In the genomic region with DNA sequence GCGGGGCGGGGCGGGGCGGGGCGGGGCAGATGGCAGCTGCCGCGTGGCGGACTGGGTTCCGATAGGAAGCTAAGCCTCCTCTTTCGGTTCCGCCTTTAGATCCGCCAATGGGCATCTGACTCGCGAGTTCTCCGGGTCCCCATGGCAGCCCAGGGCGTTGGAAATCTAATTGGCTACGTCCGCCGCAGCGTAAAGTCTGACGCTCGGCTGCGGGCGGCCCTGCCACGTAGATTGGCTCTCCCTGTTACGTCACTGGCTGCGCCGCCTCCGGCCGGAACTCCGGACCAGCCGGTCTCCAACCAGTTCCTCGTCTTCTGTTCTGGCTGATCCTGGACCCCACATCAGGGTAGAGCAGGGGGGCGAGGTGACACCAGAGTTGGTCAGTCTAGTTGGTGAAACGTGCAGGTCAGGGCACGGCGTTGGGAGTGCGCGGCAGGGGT, we compare ENCODE assay signal across 7 mouse cellular contexts. TPM values are rescaled to one million over a fixed set of nuclear protein-coding genes. Genes with fewer than 3 reads are reported as not detected.
DNase-seq lines count a peak whose midpoint lies in the region; ATAC-seq lines count a peak whose summit lies in the region.

A gene (plus strand): TSS at position 227 of the 440 bp plus-strand sequence.

- H3K4me3 ChIP-seq in embryonic facial prominence, embryonic 11.5 days (ENCODE audit: low read depth, low read length), result peak within 1 kb of the TSS; percentile 72
- H3K4me3 ChIP-seq in limb, embryonic 10.5 days, result peak within 1 kb of the TSS; percentile 64
- H3K4me3 ChIP-seq in midbrain, embryonic 13.5 days (replicated peaks), result peak within 1 kb of the TSS; percentile 72

- no peaks in the 10 kb centered on the region for H3K4me1 ChIP-seq in embryonic facial prominence, embryonic 11.5 days (ENCODE audit: control insufficient read depth, insufficient read depth, low read length)
- H3K4me1 ChIP-seq in limb, embryonic 10.5 days, result peaks cover 37% of the 10 kb centered on the region
- peaks cover 35% of the 10 kb centered on the region for H3K4me1 ChIP-seq in midbrain, embryonic 13.5 days (replicated peaks)

- no peak within 1 kb of the TSS; the same call in 1 of the 2 replicates for H3K27ac ChIP-seq in embryonic facial prominence, embryonic 11.5 days (replicated peaks; ENCODE audit: low read depth, low read length)
- peak within 1 kb of the TSS; percentile 81 for H3K27ac ChIP-seq in limb, embryonic 10.5 days
- H3K27ac ChIP-seq in midbrain, embryonic 13.5 days, result peak within 1 kb of the TSS; percentile 74

- peaks cover 9% of the 10 kb centered on the region for H3K36me3 ChIP-seq in embryonic facial prominence, embryonic 11.5 days (replicated peaks; ENCODE audit: control insufficient read depth, insufficient read depth, low read depth, low read length)
- H3K36me3 ChIP-seq in limb, embryonic 10.5 days, result peaks cover 65% of the 10 kb centered on the region
- peaks cover 58% of the 10 kb centered on the region for H3K36me3 ChIP-seq in midbrain, embryonic 13.5 days

- peak; percentile 98 for DNase-seq in adrenal gland, postnatal 14 days
- peak; percentile 98 for DNase-seq in embryonic facial prominence, embryonic 11.5 days (ENCODE audit: low spot score)
- peak; percentile 98 for DNase-seq in kidney, adult 11 months
- DNase-seq in limb, embryonic 10.5 days (ENCODE audit: low spot score), result peak; percentile 96
- DNase-seq in spleen, adult 12 weeks (ENCODE audit: low spot score), result peak; percentile 91

- under 1% methylated on average over 39 of the region's 39 CpGs for WGBS in embryonic facial prominence, embryonic 11.5 days
- WGBS in limb, embryonic 10.5 days, result under 1% methylated on average over 39 of the region's 39 CpGs
- under 1% methylated on average over 39 of the region's 39 CpGs for WGBS in midbrain, embryonic 13.5 days

- no peaks in the 10 kb centered on the region for H3K27me3 ChIP-seq in embryonic facial prominence, embryonic 11.5 days (ENCODE audit: control insufficient read depth, insufficient read depth, low read length)
- H3K27me3 ChIP-seq in limb, embryonic 10.5 days (ENCODE audit: low read depth, poor library complexity, severe bottlenecking), result no peaks in the 10 kb centered on the region
- H3K27me3 ChIP-seq in midbrain, embryonic 13.5 days, result no peaks in the 10 kb centered on the region

- H3K9ac ChIP-seq in embryonic facial prominence, embryonic 11.5 days (replicated peaks; ENCODE audit: low read length), result peak within 1 kb of the TSS; percentile 78
- peak within 1 kb of the TSS; percentile 75 for H3K9ac ChIP-seq in midbrain, embryonic 13.5 days (replicated peaks)

- no peaks in the 10 kb centered on the region for H3K9me3 ChIP-seq in embryonic facial prominence, embryonic 11.5 days (replicated peaks; ENCODE audit: control insufficient read depth, low read length)
- H3K9me3 ChIP-seq in limb, embryonic 10.5 days (replicated peaks), result no peaks in the 10 kb centered on the region
- H3K9me3 ChIP-seq in midbrain, embryonic 13.5 days, result no peaks in the 10 kb centered on the region

- H3K4me2 ChIP-seq in embryonic facial prominence, embryonic 11.5 days (ENCODE audit: low read depth, low read length), result peak within 1 kb of the TSS; percentile 89
- H3K4me2 ChIP-seq in midbrain, embryonic 13.5 days (replicated peaks), result peak within 1 kb of the TSS; percentile 80

- peak; percentile 91 for ATAC-seq in embryonic facial prominence, embryonic 11.5 days (replicated peaks; ENCODE audit: insufficient number of reproducible peaks, low FRiP score, low TSS enrichment, low read depth)
- peak; percentile 74 for ATAC-seq in granulocyte monocyte progenitor cell, adult 5-6 weeks (replicated peaks; ENCODE audit: poor library complexity, severe bottlenecking)
- ATAC-seq in midbrain, embryonic 13.5 days, result peak; percentile 96

RNA-seq across cellular contexts. Expression of the gene that starts here (rescaled TPM):
- total RNA-seq in adrenal gland, postnatal 14 days (2021), result 20.2 and 20.9 TPM in 2 replicates
- polyA plus RNA-seq in embryonic facial prominence, embryonic 11.5 days (2014; fragmentation: Nextera tagmentation; extraction: Ambion mirVana), result 19.2 and 19.9 TPM in 2 replicates
- total RNA-seq in granulocyte monocyte progenitor cell, adult 5-6 weeks (2014; fragmentation: Nextera tagmentation), result 14.1 and 15.1 TPM in 2 replicates
- 16.1 and 41.8 TPM in 2 replicates for total RNA-seq in granulocyte monocyte progenitor cell, adult 5-6 weeks (2017)
- 25.2 and 26.4 TPM in 2 replicates for polyA plus RNA-seq in limb, embryonic 10.5 days (2016; fragmentation: Nextera tagmentation; extraction: Ambion mirVana)
- polyA plus RNA-seq in midbrain, embryonic 13.5 days (2015; fragmentation: Nextera tagmentation; extraction: Ambion mirVana), result 18.1 and 18.5 TPM in 2 replicates
